Comparison of ENCODE assay signal across 18 mouse cellular contexts in genomic region chr6:145552817-145553216, GRCm38 (mm10).
"Had no signal": no experiment of that assay in that cellular context is flagged by ENCODE, and none has a peak within 500 bp of the region (broad histone marks: within the 10 kb centered on the region; RNA-seq: fewer than 3 reads in every experiment).

No protein-coding gene starts in this region.

- H3K27ac ChIP-seq: kidney, embryonic 15.5 days; limb, embryonic 10.5 days; limb, embryonic 13.5 days; liver, embryonic 12.5 days; liver, embryonic 15.5 days; stomach, postnatal 0 days had no signal

- H3K36me3 ChIP-seq: kidney, embryonic 15.5 days; limb, embryonic 10.5 days; limb, embryonic 13.5 days; liver, embryonic 12.5 days; liver, embryonic 15.5 days had no signal

- H3K9ac ChIP-seq: kidney, embryonic 15.5 days; limb, embryonic 13.5 days; liver, embryonic 12.5 days; liver, embryonic 15.5 days had no signal

- H3K4me3 ChIP-seq: kidney, embryonic 15.5 days; limb, embryonic 10.5 days; limb, embryonic 13.5 days; liver, embryonic 12.5 days; liver, embryonic 15.5 days had no signal

- H3K9me3 ChIP-seq: kidney, embryonic 15.5 days; limb, embryonic 10.5 days; limb, embryonic 13.5 days; liver, embryonic 12.5 days; liver, embryonic 15.5 days had no signal

- H3K27me3 ChIP-seq: kidney, embryonic 15.5 days; limb, embryonic 13.5 days; liver, embryonic 12.5 days; liver, embryonic 15.5 days had no signal

- DNase-seq: kidney, adult 11 months; kidney, adult 8-10 months; kidney, postnatal 10 days; kidney, postnatal 36 days; lung, adult 2 months; lung, postnatal 14 days; lung, postnatal 4 days; midbrain, embryonic 14.5 days; retina, postnatal 1 day; thymus, adult 2 months; thymus, postnatal 14 days had no signal

- ATAC-seq: liver, embryonic 12.5 days had no signal

- H3K4me2 ChIP-seq: kidney, embryonic 15.5 days; limb, embryonic 13.5 days; liver, embryonic 12.5 days; liver, embryonic 15.5 days; midbrain, embryonic 11.5 days had no signal

- H3K4me1 ChIP-seq: limb, embryonic 10.5 days; limb, embryonic 13.5 days had no signal
